Mouse (Mus musculus) forebrain, embryonic 10.5 days (tissue): ENCODE results near the gene Vmn1r180. TPM values are rescaled to one million over a fixed set of nuclear protein-coding genes. Genes with fewer than 3 reads are reported as not detected.
"Not testable (repeated sequence)": the region's sequence is repeated elsewhere in the genome, so short reads cannot be mapped to it uniquely, and the experiment has no call there.

ENCODE experiments used
- DNase-seq: peaks from one replicate; pipeline ENCODE4 v3.0.0-alpha.2; 2017; ENCODE audit warnings: low spot score; ENCODE audit errors: extremely low spot score
- H3K27ac ChIP-seq: fragments of 300-500 bp; sonication (generic); 2 replicates; pipeline ENCODE4 v1.5.1; 2016; ENCODE audit warnings: mild to moderate bottlenecking
- H3K27me3 ChIP-seq: fragments of 300-500 bp; sonication (generic); 2 replicates; pipeline ENCODE4 v1.6.1; 2016; ENCODE audit warnings: mild to moderate bottlenecking; ENCODE audit not compliant: poor library complexity, severe bottlenecking
- H3K36me3 ChIP-seq: fragments of 300-500 bp; sonication (generic); replicated peaks from 2 replicates; pipeline ENCODE4 v1.6.1; 2016; ENCODE audit warnings: mild to moderate bottlenecking, moderate library complexity
- H3K4me1 ChIP-seq: fragments of 300-500 bp; sonication (generic); 2 replicates; pipeline ENCODE4 v1.6.1; 2016
- H3K4me3 ChIP-seq: fragments of 300-500 bp; sonication (generic); 2 replicates; pipeline ENCODE4 v1.5.1; 2016; ENCODE audit warnings: mild to moderate bottlenecking, moderate library complexity
- H3K9me3 ChIP-seq: fragments of 300-500 bp; sonication (generic); 2 replicates; pipeline ENCODE4 v1.6.1; 2016; ENCODE audit warnings: mild to moderate bottlenecking, moderate library complexity
- WGBS: fragments of 180-500 bp; shearing (Covaris S2); methylation state at CpG from one replicate; pipeline ENCODE4 v1.1.7; 2016; 5-methylcytosine and 5-hydroxymethylcytosine counted together
- polyA plus RNA-seq: library from polyadenylated mRNA; unstranded; fragments of >200 nt; fragmentation: Nextera tagmentation; extraction: Ambion mirVana; gene quantifications from 2 replicates; pipeline ENCODE4 v1.2.1, GENCODE M21; 2016

The Vmn1r180 gene
- not detected in 2 replicates for polyA plus RNA-seq

GRCm38 (mm10) chr7:23950332-23950731 is at the start of gene Vmn1r180:
TSS of gene Vmn1r180 (plus strand) at chr7:23950632.
- H3K27ac ChIP-seq = no peak within 1 kb of the TSS
- no peak for DNase-seq
- no peaks in the 10 kb centered on the region for H3K27me3 ChIP-seq
- H3K4me1 ChIP-seq = no peaks in the 10 kb centered on the region
- H3K9me3 ChIP-seq = peaks cover 33% of the 10 kb centered on the region
- no peak within 1 kb of the TSS for H3K4me3 ChIP-seq
- no peaks in the 10 kb centered on the region for H3K36me3 ChIP-seq

GRCm38 (mm10) chr7:23926678-23927077 is 23.8 kb upstream of the Vmn1r180 start, which contains the start of gene Vmn1r179:
TSS of gene Vmn1r179 (plus strand) at chr7:23926978.
- H3K27me3 ChIP-seq = no peaks in the 10 kb centered on the region
- H3K36me3 ChIP-seq = no peaks in the 10 kb centered on the region
- H3K9me3 ChIP-seq = peaks cover 62% of the 10 kb centered on the region
- no peak for DNase-seq
- H3K27ac ChIP-seq = no peak within 1 kb of the TSS
- WGBS = 69% methylated on average over 2 of the region's 2 CpGs
- no peaks in the 10 kb centered on the region for H3K4me1 ChIP-seq
- H3K4me3 ChIP-seq = no peak within 1 kb of the TSS

GRCm38 (mm10) chr7:23968044-23968443 is 17.6 kb downstream of the Vmn1r180 start:
- H3K36me3 ChIP-seq, H3K27ac ChIP-seq, H3K4me3 ChIP-seq, H3K4me1 ChIP-seq, DNase-seq, H3K27me3 ChIP-seq: not testable (repeated sequence)
- H3K9me3 ChIP-seq = peaks cover 92% of the 10 kb centered on the region
- WGBS = 62% methylated on average over 3 of the region's 3 CpGs

- H3K4me3 ChIP-seq, DNase-seq, H3K36me3 ChIP-seq, H3K27ac ChIP-seq, H3K4me1 ChIP-seq, H3K27me3 ChIP-seq: not testable (repeated sequence)
- H3K9me3 ChIP-seq = peaks cover 83% of the 10 kb centered on the region
- WGBS = 83% methylated on average over 9 of the region's 9 CpGs
Observed at GRCm38 (mm10) chr7:23974315-23974714, 23.9 kb downstream of the Vmn1r180 start, which contains the start of gene Vmn1r181. TSS of gene Vmn1r181 (plus strand) at chr7:23974615.

GRCm38 (mm10) chr7:24001391-24001790 is 51.0 kb downstream of the Vmn1r180 start, which contains the start of gene V1rd19:
TSS of gene V1rd19 (plus strand) at chr7:24001691.
- Histone ChIP-seq H3K9me3 (peaks cover 57% of the 10 kb centered on the region), H3K27me3 (no peaks in the 10 kb centered on the region)
- WGBS = 80% methylated on average over 2 of the region's 2 CpGs

More at GRCm38 (mm10) chr7:24001391-24001790, 51.0 kb downstream of the Vmn1r180 start, which contains the start of gene V1rd19:
- DNase-seq = no peak
- H3K27ac ChIP-seq = no peak within 1 kb of the TSS
- no peak within 1 kb of the TSS for H3K4me3 ChIP-seq
- no peaks in the 10 kb centered on the region for H3K36me3 ChIP-seq
- no peaks in the 10 kb centered on the region for H3K4me1 ChIP-seq

Other genes starting within 250 kb of the Vmn1r180 start
- gene Vmn1r173, start 249.9 kb upstream of the Vmn1r180 start, polyA plus RNA-seq = not detected in 2 replicates
- gene Vmn1r174, start 198.4 kb upstream of the Vmn1r180 start, polyA plus RNA-seq = not detected in 2 replicates
- gene Vmn1r175, start 140.0 kb upstream of the Vmn1r180 start, polyA plus RNA-seq = not detected in 2 replicates
- gene Vmn1r176, start 113.3 kb upstream of the Vmn1r180 start, polyA plus RNA-seq = not detected in 2 replicates
- gene Vmn1r177, start 84.2 kb upstream of the Vmn1r180 start, polyA plus RNA-seq = not detected in 2 replicates
- gene Vmn1r178, start 58.6 kb upstream of the Vmn1r180 start, polyA plus RNA-seq = not detected in 2 replicates
- not detected in 2 replicates for gene Vmn1r179, start 23.7 kb upstream of the Vmn1r180 start, polyA plus RNA-seq
- not detected in 2 replicates for gene Vmn1r181, start 24.0 kb downstream of the Vmn1r180 start, polyA plus RNA-seq
- not detected in 2 replicates for gene V1rd19, start 51.1 kb downstream of the Vmn1r180 start, polyA plus RNA-seq
- gene Vmn1r183, start 102.6 kb downstream of the Vmn1r180 start, polyA plus RNA-seq = not detected in 2 replicates
- gene Zfp180, start 131.3 kb downstream of the Vmn1r180 start, polyA plus RNA-seq = 27.9 and 28.4 TPM in 2 replicates
- 3.3 and 4.0 TPM in 2 replicates for gene Zfp112, start 161.7 kb downstream of the Vmn1r180 start, polyA plus RNA-seq
- 12.3 and 13.1 TPM in 2 replicates for gene Zfp235, start 183.5 kb downstream of the Vmn1r180 start, polyA plus RNA-seq
- 4.9 and 6.3 TPM in 2 replicates for gene Zfp114, start 224.4 kb downstream of the Vmn1r180 start, polyA plus RNA-seq